Mouse (Mus musculus) urinary bladder, adult 2 months (tissue): ENCODE measurements around the gene Gm20388. TPM values are rescaled to one million over a fixed set of nuclear protein-coding genes. Genes with fewer than 3 reads are reported as not detected.

Experiments used
- DNase-seq: peaks from one replicate; pipeline ENCODE4 v3.0.0; 2022; ENCODE audit warnings: low spot score
- polyA plus RNA-seq: library from polyadenylated mRNA; depleted of rRNA; stranded (reverse); fragments of >200 nt; gene quantifications from 2 replicates; pipeline ENCODE4 v1.2.3, GENCODE M21; 2012

Gene Gm20388
- polyA plus RNA-seq, 1 experiment, result 50.2 TPM

GRCm38 (mm10) chr8:121992911-121993310, 2082.3 kb downstream of the Gm20388 start:
- no peak for DNase-seq

GRCm38 (mm10) chr8:121995112-121995511, 2084.5 kb downstream of the Gm20388 start:
- no peak for DNase-seq

- no peak for DNase-seq
Observed at GRCm38 (mm10) chr8:121995895-121996294, 2085.3 kb downstream of the Gm20388 start.

- no peak for DNase-seq
Observed at GRCm38 (mm10) chr8:121998631-121999030, 2088.0 kb downstream of the Gm20388 start.

GRCm38 (mm10) chr8:121999211-121999610, 2088.6 kb downstream of the Gm20388 start:
- DNase-seq, result no peak

- no peak for DNase-seq
Observed at GRCm38 (mm10) chr8:122001339-122002115, 2090.9 kb downstream of the Gm20388 start.

GRCm38 (mm10) chr8:122003646-122004045, 2093.0 kb downstream of the Gm20388 start:
- DNase-seq, result no peak

- no peak for DNase-seq
Observed at GRCm38 (mm10) chr8:122004131-122004530, 2093.5 kb downstream of the Gm20388 start.

GRCm38 (mm10) chr8:122005422-122006204, 2095.0 kb downstream of the Gm20388 start:
- DNase-seq, result no peak

- no peak for DNase-seq
Observed at GRCm38 (mm10) chr8:122006688-122007484, 2096.2 kb downstream of the Gm20388 start.

- DNase-seq, result no peak
Observed at GRCm38 (mm10) chr8:122008395-122008794, 2097.8 kb downstream of the Gm20388 start.

GRCm38 (mm10) chr8:122010638-122011037, 2100.0 kb downstream of the Gm20388 start:
- DNase-seq, result no peak

GRCm38 (mm10) chr8:122011066-122011588, 2100.5 kb downstream of the Gm20388 start:
- no peak for DNase-seq

- no peak for DNase-seq
Observed at GRCm38 (mm10) chr8:122014606-122015005, 2104.0 kb downstream of the Gm20388 start.

GRCm38 (mm10) chr8:122018046-122018831, 2107.6 kb downstream of the Gm20388 start:
- no peak for DNase-seq

GRCm38 (mm10) chr8:122019162-122019561, 2108.5 kb downstream of the Gm20388 start:
- DNase-seq, result no peak

- DNase-seq, result no peak
Observed at GRCm38 (mm10) chr8:122020050-122020771, 2109.6 kb downstream of the Gm20388 start.

GRCm38 (mm10) chr8:122021725-122022124, 2111.1 kb downstream of the Gm20388 start:
- no peak for DNase-seq

GRCm38 (mm10) chr8:122022274-122022673, 2111.6 kb downstream of the Gm20388 start:
- DNase-seq, result no peak

GRCm38 (mm10) chr8:122022705-122023104, 2112.1 kb downstream of the Gm20388 start:
- DNase-seq, result no peak
